Mouse (Mus musculus): ENCODE results near the gene Rcor2. TPM values are rescaled to one million over a fixed set of nuclear protein-coding genes. Genes with fewer than 3 reads are reported as not detected.
A peak's percentile ranks its signal among the peaks of the same experiment; 100 is the strongest.

The Rcor2 gene
- total RNA-seq, 2 experiments from 2014 or later, result 17.0 to 18.2 TPM

DNA sequence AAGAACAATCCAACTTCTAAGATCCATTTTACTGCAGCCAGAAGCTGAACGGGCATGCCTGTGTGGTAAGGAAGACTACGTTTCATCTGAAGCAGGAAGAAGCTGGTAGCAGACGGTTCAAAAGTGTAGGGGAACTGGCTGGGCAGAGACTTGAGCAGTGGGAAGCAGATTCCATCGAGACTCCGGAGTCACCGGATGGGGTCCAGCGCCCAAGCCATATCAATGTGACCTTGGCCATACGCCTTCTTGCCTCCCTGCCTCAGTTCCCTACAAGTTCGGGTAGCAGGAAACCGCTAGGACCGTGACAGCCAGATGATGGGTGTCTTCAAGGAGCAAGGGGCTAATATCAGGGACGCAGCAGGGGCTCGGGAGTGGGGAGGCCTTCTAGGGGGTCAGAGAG lies 26.8 kb upstream of the Rcor2 start:
- peak overlapping the region; percentile 65 for H3K4me3 ChIP-seq
- no peak for TF ChIP-seq CTCF (conservative IDR thresholded peaks at IDR 0.05)
- H3K27ac ChIP-seq, result peak overlapping the region; percentile 88
- no peak for DNase-seq (ENCODE audit: low spot score in 2 of 2)

DNA sequence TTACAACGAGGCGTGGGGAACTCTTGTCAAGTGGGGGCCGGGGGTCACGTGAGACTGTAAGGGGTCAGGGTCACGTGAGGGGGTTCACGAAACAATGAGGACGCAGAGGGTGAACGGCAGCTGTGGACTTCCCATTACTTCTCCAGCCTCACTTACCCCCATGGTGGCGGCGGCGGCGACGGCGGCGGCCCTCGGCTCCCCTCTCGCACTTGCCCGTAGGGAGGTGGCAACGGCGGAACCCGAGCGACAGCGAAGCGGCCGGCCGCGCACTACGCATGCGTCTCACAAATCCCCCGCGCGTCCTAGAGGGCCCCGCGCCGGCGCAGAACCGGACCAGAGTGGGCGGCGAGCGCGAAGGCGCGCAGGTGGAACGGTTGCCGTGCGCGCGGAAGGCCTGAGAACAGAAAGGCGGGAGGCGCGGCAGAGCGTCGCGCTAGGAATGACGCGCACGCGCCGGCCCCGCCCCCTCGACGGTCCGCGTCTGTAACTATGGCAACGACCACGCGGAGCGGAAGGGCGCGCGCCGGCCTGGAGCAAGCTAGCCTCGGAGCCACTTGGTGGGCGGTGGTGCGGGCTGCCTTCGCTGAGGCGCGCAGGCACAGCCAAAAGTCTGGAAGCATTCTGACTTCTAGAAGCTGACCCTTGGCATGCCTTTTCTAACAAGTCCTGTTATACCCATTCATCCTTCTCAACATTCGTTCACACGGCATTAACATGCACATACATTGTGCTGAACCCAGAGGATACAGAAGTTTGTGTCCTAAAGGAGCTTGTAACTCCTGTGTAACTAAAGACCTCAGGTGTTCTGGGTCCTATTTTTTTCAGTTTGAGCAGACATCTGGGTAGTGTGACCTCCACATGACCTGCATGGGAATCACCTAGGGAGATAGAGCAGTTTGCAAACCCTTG lies 26.1 kb upstream of the Rcor2 start, which contains the start of gene Naa40:
Gene Naa40 (minus strand): TSS at position 402 of the 909 bp plus-strand sequence.
- DNase-seq (ENCODE audit: low spot score in 2 of 2), result peak; percentile 90 to 92
- H3K27ac ChIP-seq, result peak within 1 kb of the TSS; percentile 88
- H3K4me3 ChIP-seq, result peak within 1 kb of the TSS; percentile 65
- no peak; the same call in 1 of the 2 replicates for TF ChIP-seq CTCF (conservative IDR thresholded peaks at IDR 0.05)

DNA sequence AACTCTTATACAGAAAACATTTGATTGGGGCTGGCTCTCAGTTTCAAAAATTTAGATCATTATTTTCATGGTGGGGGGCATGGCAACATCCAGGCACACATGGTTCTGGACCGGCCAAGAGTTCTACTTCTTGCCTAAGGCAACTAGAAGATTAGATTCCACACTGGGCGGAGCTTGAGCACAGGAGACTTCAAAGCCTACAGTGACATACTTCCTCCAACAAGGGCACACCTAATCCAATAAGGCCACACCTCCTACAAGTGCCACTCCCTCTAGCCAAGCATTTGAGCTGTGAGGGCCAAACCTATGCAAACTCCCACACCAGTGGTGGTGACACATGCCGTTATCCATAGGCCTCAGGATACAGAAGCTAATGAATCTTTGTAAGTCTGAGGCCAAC lies 21.1 kb upstream of the Rcor2 start:
- no peak for DNase-seq (ENCODE audit: low spot score in 2 of 2)
- no peak for TF ChIP-seq CTCF (conservative IDR thresholded peaks at IDR 0.05)
- no peak overlapping the region for H3K27ac ChIP-seq
- H3K4me3 ChIP-seq, result no peak overlapping the region

DNA sequence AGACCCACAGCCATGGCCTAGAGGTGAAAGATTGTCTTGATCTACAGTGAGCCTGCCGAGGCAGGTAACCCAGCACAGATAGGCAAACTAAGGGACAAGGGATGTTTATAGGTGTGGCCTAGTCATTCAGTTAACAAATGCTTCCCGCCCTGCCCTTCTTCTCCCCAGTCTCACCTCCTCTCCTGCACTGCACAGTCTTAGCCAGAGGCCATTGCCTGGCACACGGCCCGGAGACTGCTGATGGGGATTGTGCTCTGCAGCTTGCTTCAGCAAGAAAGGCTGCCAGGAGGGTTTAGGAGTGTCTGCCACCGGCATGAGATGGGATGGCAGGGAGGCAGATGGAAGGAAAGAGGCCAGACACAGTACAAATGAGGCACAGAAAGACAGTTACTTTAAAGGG lies 9.2 kb upstream of the Rcor2 start:
- Histone ChIP-seq H3K4me3 (no peak overlapping the region), H3K27ac (no peak overlapping the region)
- DNase-seq (ENCODE audit: low spot score in 2 of 2), result no peak
- TF ChIP-seq CTCF (conservative IDR thresholded peaks at IDR 0.05), result no peak

DNA sequence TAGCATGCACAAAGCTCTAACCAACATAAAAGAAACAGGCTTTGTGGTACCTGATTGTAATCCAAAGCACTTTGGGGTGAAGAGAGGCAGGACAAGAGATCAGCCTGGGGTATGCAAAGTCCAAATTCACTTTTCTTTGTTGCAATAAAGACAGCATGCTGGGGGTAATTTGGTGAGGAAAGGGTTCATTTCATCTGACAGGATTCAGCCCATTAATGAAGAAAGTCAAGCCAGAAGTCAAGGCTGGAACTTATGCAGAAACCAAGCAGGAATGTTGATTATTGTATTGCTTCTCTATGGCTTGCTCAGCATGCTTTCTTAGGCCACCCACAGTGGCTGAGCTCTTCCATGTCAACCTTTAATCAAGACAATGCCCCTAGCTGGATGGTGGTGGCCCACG lies 5.6 kb upstream of the Rcor2 start:
- no peak for TF ChIP-seq CTCF (conservative IDR thresholded peaks at IDR 0.05)
- H3K27ac ChIP-seq, result no peak overlapping the region
- H3K4me3 ChIP-seq, result no peak overlapping the region
- DNase-seq (ENCODE audit: low spot score in 2 of 2), result no peak

DNA sequence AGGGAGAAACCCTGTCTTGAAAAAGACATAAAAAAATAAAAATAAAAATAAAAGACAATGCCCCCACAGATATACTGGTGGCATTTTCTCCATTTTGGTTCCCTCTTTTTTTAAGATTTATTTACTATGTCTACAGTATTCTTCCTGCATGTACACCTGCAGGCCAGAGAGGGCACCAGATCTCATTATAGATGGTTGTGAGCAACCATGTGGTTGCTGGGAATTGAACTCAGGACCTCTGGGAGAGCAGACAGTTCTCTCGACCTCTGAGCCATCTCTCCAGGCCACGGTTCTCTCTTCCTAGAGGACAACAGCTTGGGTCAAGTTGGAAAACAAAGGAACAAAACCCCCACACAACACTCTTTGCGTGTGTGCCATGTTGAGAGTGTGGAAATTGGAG lies 5.2 kb upstream of the Rcor2 start:
- TF ChIP-seq CTCF (conservative IDR thresholded peaks at IDR 0.05), result peak; percentile 25; the same call in 1 of the 2 replicates
- Histone ChIP-seq H3K27ac (no peak overlapping the region), H3K4me3 (no peak overlapping the region)
- no peak for DNase-seq (ENCODE audit: low spot score in 2 of 2)

DNA sequence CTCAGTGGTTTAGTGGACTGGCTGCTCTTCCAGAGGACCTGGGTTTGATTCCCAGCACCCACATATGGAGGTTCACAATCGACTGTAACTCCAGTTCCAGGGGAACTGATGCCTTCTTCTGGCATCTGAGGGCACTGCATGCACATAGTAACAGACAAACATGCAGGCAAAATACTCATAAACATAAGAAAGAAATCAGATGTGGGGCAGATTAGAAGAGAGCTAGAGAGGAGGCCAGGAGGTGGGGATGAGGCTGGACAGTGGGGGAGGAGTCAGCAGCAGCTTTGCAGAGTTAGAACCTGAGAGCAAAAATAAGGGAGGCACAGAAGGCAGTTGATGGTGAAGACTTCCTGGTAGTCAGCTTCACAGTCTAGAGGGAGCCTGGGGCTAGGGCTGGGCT lies 4.5 kb upstream of the Rcor2 start:
- H3K4me3 ChIP-seq, result no peak overlapping the region

DNA sequence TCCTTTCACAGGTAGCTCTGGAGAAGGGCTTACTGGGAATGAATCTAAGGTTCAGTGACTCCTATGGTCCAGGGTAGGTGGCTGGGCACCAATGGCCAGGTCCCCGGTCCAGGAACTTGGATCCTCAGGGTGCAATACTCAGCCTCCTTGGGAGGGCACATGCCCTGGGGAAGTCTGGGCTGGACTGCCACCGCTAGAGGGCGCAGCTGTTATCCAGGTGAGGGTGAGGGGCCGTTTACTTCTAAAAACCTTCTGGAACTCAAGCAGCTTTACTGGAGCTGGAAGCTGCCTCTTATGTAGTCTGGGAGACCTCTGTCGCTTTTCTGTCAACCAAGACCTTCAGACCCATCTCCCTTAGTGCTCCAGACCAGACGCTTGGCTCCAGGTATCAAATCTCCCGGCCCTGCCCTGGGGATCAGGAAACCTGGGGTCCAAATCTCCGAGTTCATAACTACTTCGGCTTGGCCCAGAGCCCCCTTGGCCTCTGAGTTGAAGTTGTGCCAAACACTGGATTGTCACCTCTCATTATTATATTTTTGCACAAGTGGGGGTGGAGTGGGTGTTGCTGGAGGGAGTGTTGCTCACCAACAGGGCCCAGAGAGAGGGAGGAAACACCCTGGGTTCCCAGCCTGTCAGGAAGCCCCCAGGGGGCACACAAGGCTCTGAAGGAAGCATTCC lies 2.9 kb upstream of the Rcor2 start:
- peak; percentile 96 for TF ChIP-seq CTCF (conservative IDR thresholded peaks at IDR 0.05)
- DNase-seq (ENCODE audit: low spot score in 2 of 2), result peak in 1 of 2 experiments; percentile 80
- Histone ChIP-seq H3K27ac (peak overlapping the region; percentile 93; the same call in 1 of the 2 replicates), H3K4me3 (no peak overlapping the region)

More for the DNA sequence above, 4.5 kb upstream of the Rcor2 start:
- no peak for TF ChIP-seq CTCF (conservative IDR thresholded peaks at IDR 0.05)
- H3K27ac ChIP-seq, result no peak overlapping the region
- DNase-seq (ENCODE audit: low spot score in 2 of 2), result no peak

DNA sequence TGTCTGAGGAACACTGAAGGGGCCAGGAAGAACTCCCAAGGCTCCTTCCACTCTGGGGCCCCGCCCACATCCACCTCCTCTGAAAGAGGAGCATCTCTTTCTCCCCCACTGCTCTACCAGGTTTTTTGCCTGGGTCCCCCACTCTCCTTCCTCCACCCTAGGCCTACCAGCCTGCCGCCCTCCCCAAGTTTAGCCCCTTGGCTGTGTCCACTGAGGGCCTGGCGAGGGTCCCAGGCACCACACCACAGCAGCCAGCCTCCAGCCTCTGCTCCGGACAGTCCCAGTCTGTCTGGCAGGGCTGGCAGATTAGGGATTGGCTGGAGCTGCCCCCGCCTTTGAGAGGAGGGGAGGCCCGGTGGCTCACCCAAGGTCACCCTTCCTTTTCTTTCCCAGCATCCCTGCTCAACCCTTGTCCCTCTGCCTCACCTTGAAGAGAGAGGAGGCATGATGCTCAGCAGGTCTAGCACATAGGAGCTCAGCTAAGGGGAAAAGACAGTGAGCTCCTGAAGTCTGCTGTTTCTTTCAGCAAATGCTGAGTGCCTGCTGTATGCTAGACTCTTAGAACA lies 2.3 kb upstream of the Rcor2 start:
- H3K4me3 ChIP-seq, result no peak overlapping the region
- DNase-seq (ENCODE audit: low spot score in 2 of 2), result no peak

DNA sequence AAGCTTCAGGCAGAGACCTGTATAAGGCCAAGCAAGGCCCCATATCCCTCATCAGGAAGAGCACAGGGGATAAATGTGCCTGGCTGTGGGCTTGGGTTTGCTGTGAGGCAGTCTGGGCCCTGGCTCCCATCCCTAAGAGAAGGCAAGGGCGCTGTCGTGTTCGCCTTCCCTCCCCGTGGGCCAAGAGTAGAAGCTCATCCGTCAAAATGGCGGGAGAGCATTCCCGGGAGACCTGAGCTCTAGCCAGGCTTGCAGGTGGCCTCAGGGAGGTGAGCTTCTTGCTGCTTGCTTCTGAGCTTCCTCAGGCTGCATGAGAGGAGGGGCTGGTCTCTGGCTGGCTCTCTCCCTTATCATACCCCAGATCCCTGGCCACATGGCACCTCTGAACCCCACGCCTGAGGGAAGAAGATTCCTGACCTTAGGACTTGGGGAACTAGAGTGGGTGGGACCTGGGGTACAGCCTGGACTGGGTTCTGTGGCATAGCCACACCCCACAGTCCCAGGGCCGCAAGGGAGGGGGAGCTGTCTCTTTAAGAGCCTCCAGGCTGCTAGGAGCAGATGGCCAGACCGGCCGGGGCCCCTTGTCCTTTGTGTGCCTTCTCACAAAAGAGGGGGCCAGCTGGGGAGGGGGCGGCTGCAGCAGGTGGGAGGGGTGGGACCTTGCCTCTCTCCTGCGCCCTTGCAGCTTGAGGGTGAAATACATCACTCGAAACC lies 1.5 kb upstream of the Rcor2 start:
- TF ChIP-seq CTCF (conservative IDR thresholded peaks at IDR 0.05), result no peak
- DNase-seq (ENCODE audit: low spot score in 2 of 2), result no peak
- Histone ChIP-seq H3K27ac (peak overlapping the region; percentile 93), H3K4me3 (no peak overlapping the region)

More for the DNA sequence above, 2.3 kb upstream of the Rcor2 start:
- peak overlapping the region; percentile 93 for H3K27ac ChIP-seq
- TF ChIP-seq CTCF (conservative IDR thresholded peaks at IDR 0.05), result no peak

DNA sequence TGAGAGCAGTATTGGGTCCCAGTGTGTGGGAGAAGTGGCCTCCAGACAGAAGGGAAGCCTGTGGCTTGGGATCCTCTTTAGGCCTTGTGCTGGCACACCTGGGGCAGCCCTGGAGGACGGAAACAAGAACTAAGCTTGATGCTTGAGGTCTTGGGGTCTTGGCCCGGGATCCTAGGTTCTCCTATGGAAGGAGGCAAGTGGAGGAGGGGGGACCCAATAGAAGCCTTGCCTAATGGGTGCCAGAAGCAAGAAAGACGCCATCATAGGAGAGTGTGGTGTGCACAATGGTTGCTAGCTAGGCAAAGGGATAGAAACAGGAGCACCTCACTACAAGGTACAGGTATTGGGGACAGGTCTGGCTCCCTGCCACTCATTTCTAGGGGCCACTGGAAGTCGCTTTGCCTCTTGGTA lies 699 bp upstream of the Rcor2 start:
- no peak for DNase-seq (ENCODE audit: low spot score in 2 of 2)
- peak overlapping the region; percentile 93 for H3K27ac ChIP-seq
- no peak overlapping the region for H3K4me3 ChIP-seq
- no peak for TF ChIP-seq CTCF (conservative IDR thresholded peaks at IDR 0.05)

All from layer of hippocampus, adult 2 months (tissue).